Mouse (Mus musculus): ENCODE data around the gene Baiap3. TPM values are rescaled to one million over a fixed set of nuclear protein-coding genes. Genes with fewer than 3 reads are reported as not detected.
A peak's percentile ranks its signal among the peaks of the same experiment; 100 is the strongest.

The Baiap3 gene
- polyA plus RNA-seq (2015; fragmentation: Nextera tagmentation; extraction: Ambion mirVana) = 2.0 and 2.3 TPM in 2 replicates

GRCm38 (mm10) chr17:25256140-25256754 lies at the start of gene Baiap3:
Gene Baiap3 (minus strand): TSS chr17:25256364.
- 3% methylated on average over 32 of the region's 35 CpGs for WGBS
- Histone ChIP-seq H3K4me3 (ENCODE audit: low read length) (peak within 1 kb of the TSS; percentile 46), H3K36me3 (ENCODE audit: insufficient read depth, low read length) (peaks cover 17% of the 10 kb centered on the region), H3K4me1 (ENCODE audit: insufficient read depth, low read length) (peaks cover 14% of the 10 kb centered on the region; the same call in 1 of the 2 replicates), H3K27ac (ENCODE audit: low read length) (no peak within 1 kb of the TSS), H3K4me2 (replicated peaks; ENCODE audit: low read depth, low read length) (peak within 1 kb of the TSS; percentile 77), H3K9ac (replicated peaks; ENCODE audit: low read length) (peak within 1 kb of the TSS; percentile 56), H3K9me3 (ENCODE audit: low read length) (no peaks in the 10 kb centered on the region), H3K27me3 (ENCODE audit: insufficient read depth, low read length) (peaks cover 19% of the 10 kb centered on the region)
- ATAC-seq (ENCODE audit: low FRiP score, low TSS enrichment) = peak; percentile 29

GRCm38 (mm10) chr17:25298094-25298493 lies 41.9 kb upstream of the Baiap3 start, which contains the start of gene Prss34:
Gene Prss34 (plus strand): TSS chr17:25298394.
- H3K27ac ChIP-seq (ENCODE audit: low read length) = no peak within 1 kb of the TSS
- H3K4me1 ChIP-seq (ENCODE audit: insufficient read depth, low read length) = no peaks in the 10 kb centered on the region
- H3K36me3 ChIP-seq (ENCODE audit: insufficient read depth, low read length) = no peaks in the 10 kb centered on the region
- no peaks in the 10 kb centered on the region for H3K27me3 ChIP-seq (ENCODE audit: insufficient read depth, low read length)
- no peak within 1 kb of the TSS for H3K4me3 ChIP-seq (ENCODE audit: low read length)
- no peaks in the 10 kb centered on the region for H3K9me3 ChIP-seq (ENCODE audit: low read length)
- H3K9ac ChIP-seq (replicated peaks; ENCODE audit: low read length) = no peak within 1 kb of the TSS
- 75% methylated on average over 5 of the region's 5 CpGs for WGBS
- no peak within 1 kb of the TSS for H3K4me2 ChIP-seq (replicated peaks; ENCODE audit: low read depth, low read length)
- no peak for ATAC-seq (ENCODE audit: low FRiP score, low TSS enrichment)

- Histone ChIP-seq H3K36me3 (ENCODE audit: insufficient read depth, low read length) (no peaks in the 10 kb centered on the region), H3K9ac (replicated peaks; ENCODE audit: low read length) (no peak overlapping the region), H3K4me2 (replicated peaks; ENCODE audit: low read depth, low read length) (no peak overlapping the region), H3K9me3 (ENCODE audit: low read length) (no peaks in the 10 kb centered on the region), H3K27me3 (ENCODE audit: insufficient read depth, low read length) (no peaks in the 10 kb centered on the region), H3K4me3 (ENCODE audit: low read length) (no peak overlapping the region), H3K4me1 (ENCODE audit: insufficient read depth, low read length) (no peaks in the 10 kb centered on the region), H3K27ac (ENCODE audit: low read length) (no peak overlapping the region)
- ATAC-seq (ENCODE audit: low FRiP score, low TSS enrichment) = no peak
- 65% methylated on average over 1 of the region's 1 CpGs for WGBS
These were observed 37.9 kb upstream of the Baiap3 start for GRCm38 (mm10) chr17:25294111-25294510.

- Histone ChIP-seq H3K27ac (ENCODE audit: low read length) (no peak overlapping the region), H3K4me1 (ENCODE audit: insufficient read depth, low read length) (no peaks in the 10 kb centered on the region), H3K9me3 (ENCODE audit: low read length) (no peaks in the 10 kb centered on the region), H3K36me3 (ENCODE audit: insufficient read depth, low read length) (no peaks in the 10 kb centered on the region), H3K27me3 (ENCODE audit: insufficient read depth, low read length) (no peaks in the 10 kb centered on the region), H3K4me3 (ENCODE audit: low read length) (no peak overlapping the region), H3K9ac (replicated peaks; ENCODE audit: low read length) (no peak overlapping the region), H3K4me2 (replicated peaks; ENCODE audit: low read depth, low read length) (no peak overlapping the region)
- WGBS = 78% methylated on average over 5 of the region's 5 CpGs
- no peak for ATAC-seq (ENCODE audit: low FRiP score, low TSS enrichment)
These were observed 37.3 kb upstream of the Baiap3 start for GRCm38 (mm10) chr17:25293495-25293894.

DNA sequence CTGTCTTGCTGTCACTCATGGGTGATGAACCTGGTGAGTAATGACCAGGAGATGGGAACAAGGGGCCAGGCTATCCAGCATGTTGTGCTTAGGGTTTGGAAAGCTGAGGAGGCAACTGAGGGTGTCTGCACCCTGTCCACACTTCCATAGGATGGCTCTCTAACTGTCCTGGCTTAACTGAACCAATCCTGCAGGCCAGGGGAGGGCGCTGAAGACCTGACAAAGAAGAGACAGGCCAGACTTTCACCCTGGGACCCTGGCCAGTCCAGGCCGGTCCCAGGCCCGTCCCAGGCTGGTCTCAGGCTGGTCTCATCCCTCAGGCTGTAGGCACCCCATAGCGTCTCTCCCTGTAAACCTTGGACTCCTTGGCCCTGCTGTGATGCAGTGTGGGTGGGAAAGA lies 34.2 kb upstream of the Baiap3 start:
- no peaks in the 10 kb centered on the region for H3K27me3 ChIP-seq (ENCODE audit: insufficient read depth, low read length)
- no peak overlapping the region for H3K27ac ChIP-seq (ENCODE audit: low read length)
- ATAC-seq (ENCODE audit: low FRiP score, low TSS enrichment) = no peak
- no peak overlapping the region for H3K4me3 ChIP-seq (ENCODE audit: low read length)
- no peak overlapping the region for H3K9ac ChIP-seq (replicated peaks; ENCODE audit: low read length)
- no peaks in the 10 kb centered on the region for H3K9me3 ChIP-seq (ENCODE audit: low read length)
- H3K4me1 ChIP-seq (ENCODE audit: insufficient read depth, low read length) = no peaks in the 10 kb centered on the region
- WGBS = 42% methylated on average over 4 of the region's 4 CpGs
- H3K4me2 ChIP-seq (replicated peaks; ENCODE audit: low read depth, low read length) = no peak overlapping the region
- no peaks in the 10 kb centered on the region for H3K36me3 ChIP-seq (ENCODE audit: insufficient read depth, low read length)

GRCm38 (mm10) chr17:25288842-25289241 lies 32.7 kb upstream of the Baiap3 start:
- WGBS = 15% methylated on average over 4 of the region's 4 CpGs
- H3K27ac ChIP-seq (ENCODE audit: low read length) = no peak overlapping the region
- H3K4me3 ChIP-seq (ENCODE audit: low read length) = no peak overlapping the region
- no peak overlapping the region for H3K9ac ChIP-seq (replicated peaks; ENCODE audit: low read length)
- no peaks in the 10 kb centered on the region for H3K4me1 ChIP-seq (ENCODE audit: insufficient read depth, low read length)
- ATAC-seq (ENCODE audit: low FRiP score, low TSS enrichment) = no peak
- H3K9me3 ChIP-seq (ENCODE audit: low read length) = no peaks in the 10 kb centered on the region
- H3K4me2 ChIP-seq (replicated peaks; ENCODE audit: low read depth, low read length) = no peak overlapping the region
- H3K36me3 ChIP-seq (ENCODE audit: insufficient read depth, low read length) = no peaks in the 10 kb centered on the region
- no peaks in the 10 kb centered on the region for H3K27me3 ChIP-seq (ENCODE audit: insufficient read depth, low read length)

- Histone ChIP-seq H3K9ac (replicated peaks; ENCODE audit: low read length) (no peak overlapping the region), H3K4me2 (replicated peaks; ENCODE audit: low read depth, low read length) (no peak overlapping the region), H3K27ac (ENCODE audit: low read length) (no peak overlapping the region), H3K27me3 (ENCODE audit: insufficient read depth, low read length) (no peaks in the 10 kb centered on the region), H3K9me3 (ENCODE audit: low read length) (no peaks in the 10 kb centered on the region; the same call in 1 of the 2 replicates), H3K4me3 (ENCODE audit: low read length) (no peak overlapping the region), H3K36me3 (ENCODE audit: insufficient read depth, low read length) (no peaks in the 10 kb centered on the region), H3K4me1 (ENCODE audit: insufficient read depth, low read length) (no peaks in the 10 kb centered on the region)
- no peak for ATAC-seq (ENCODE audit: low FRiP score, low TSS enrichment)
- 25% methylated on average over 3 of the region's 3 CpGs for WGBS
These were observed 28.9 kb upstream of the Baiap3 start for GRCm38 (mm10) chr17:25285033-25285432.

DNA sequence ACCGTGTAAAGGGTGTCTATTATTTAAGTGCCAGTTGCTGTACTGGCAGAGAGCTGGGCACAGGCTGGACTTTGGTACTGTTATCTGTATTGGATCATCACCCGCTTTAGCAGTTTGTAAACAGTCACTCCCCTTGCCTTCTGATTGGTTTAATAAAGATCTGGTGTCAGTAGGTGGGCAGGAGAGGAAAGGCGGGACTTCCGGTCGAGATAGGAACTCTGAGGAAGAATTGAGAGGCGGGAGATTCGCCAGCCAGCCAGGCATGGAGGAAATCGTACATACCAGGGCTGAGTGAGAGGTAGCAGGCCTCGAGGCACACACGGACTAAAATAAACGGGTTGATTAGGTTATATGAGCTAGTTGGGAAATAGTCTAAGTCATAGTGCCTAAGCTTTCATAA lies 26.0 kb upstream of the Baiap3 start:
- peak overlapping the region; percentile 26; the same call in 1 of the 2 replicates for H3K4me2 ChIP-seq (replicated peaks; ENCODE audit: low read depth, low read length)
- no peaks in the 10 kb centered on the region for H3K4me1 ChIP-seq (ENCODE audit: insufficient read depth, low read length)
- H3K9me3 ChIP-seq (ENCODE audit: low read length) = no peaks in the 10 kb centered on the region; the same call in 1 of the 2 replicates
- no peaks in the 10 kb centered on the region for H3K27me3 ChIP-seq (ENCODE audit: insufficient read depth, low read length)
- WGBS = 39% methylated on average over 11 of the region's 11 CpGs
- ATAC-seq (ENCODE audit: low FRiP score, low TSS enrichment) = no peak
- no peak overlapping the region for H3K9ac ChIP-seq (replicated peaks; ENCODE audit: low read length)
- no peaks in the 10 kb centered on the region for H3K36me3 ChIP-seq (ENCODE audit: insufficient read depth, low read length)
- no peak overlapping the region for H3K4me3 ChIP-seq (ENCODE audit: low read length)
- H3K27ac ChIP-seq (ENCODE audit: low read length) = no peak overlapping the region

GRCm38 (mm10) chr17:25275833-25276232 lies 19.7 kb upstream of the Baiap3 start:
- Histone ChIP-seq H3K4me2 (replicated peaks; ENCODE audit: low read depth, low read length) (no peak overlapping the region), H3K27ac (ENCODE audit: low read length) (no peak overlapping the region), H3K4me3 (ENCODE audit: low read length) (no peak overlapping the region), H3K9me3 (ENCODE audit: low read length) (no peaks in the 10 kb centered on the region), H3K36me3 (ENCODE audit: insufficient read depth, low read length) (0 out of 2 replicates have a peak, but pooled peaks cover under 1% of the 10 kb centered on the region), H3K27me3 (ENCODE audit: insufficient read depth, low read length) (no peaks in the 10 kb centered on the region), H3K9ac (replicated peaks; ENCODE audit: low read length) (no peak overlapping the region), H3K4me1 (ENCODE audit: insufficient read depth, low read length) (peaks cover 19% of the 10 kb centered on the region)
- 94% methylated on average over 3 of the region's 3 CpGs for WGBS
- no peak for ATAC-seq (ENCODE audit: low FRiP score, low TSS enrichment)

- Histone ChIP-seq H3K27me3 (ENCODE audit: insufficient read depth, low read length) (no peaks in the 10 kb centered on the region), H3K4me2 (replicated peaks; ENCODE audit: low read depth, low read length) (peak within 1 kb of the TSS; percentile 100), H3K36me3 (ENCODE audit: insufficient read depth, low read length) (peaks cover 6% of the 10 kb centered on the region; the same call in 1 of the 2 replicates), H3K4me3 (ENCODE audit: low read length) (peak within 1 kb of the TSS; percentile 100), H3K27ac (ENCODE audit: low read length) (peak within 1 kb of the TSS; percentile 100), H3K9ac (replicated peaks; ENCODE audit: low read length) (peak within 1 kb of the TSS; percentile 99), H3K4me1 (ENCODE audit: insufficient read depth, low read length) (peaks cover 29% of the 10 kb centered on the region), H3K9me3 (ENCODE audit: low read length) (no peaks in the 10 kb centered on the region)
- no peak for ATAC-seq (ENCODE audit: low FRiP score, low TSS enrichment)
- 80% methylated on average over 9 of the region's 9 CpGs for WGBS
These were observed 18.6 kb upstream of the Baiap3 start, which contains the start of gene Ube2i for GRCm38 (mm10) chr17:25274571-25275346. Gene Ube2i (minus strand): TSS chr17:25274622.

All from kidney, embryonic 16.5 days (tissue).